Mouse (Mus musculus) limb, embryonic 11.5 days (tissue): ENCODE data around the gene Resf1. TPM values are rescaled to one million over a fixed set of nuclear protein-coding genes. Genes with fewer than 3 reads are reported as not detected.
"Not testable (repeated sequence)": the region's sequence is repeated elsewhere in the genome, so short reads cannot be mapped to it uniquely, and the experiment has no call there.

Experiments used
- ATAC-seq: fragments of 200-750 bp; cut with Nextera tagmentation; 2 replicates; pipeline ENCODE4 v1.8.0; 2017; ENCODE audit warnings: low read depth; ENCODE audit not compliant: insufficient number of reproducible peaks, low FRiP score, low TSS enrichment
- DNase-seq: peaks from one replicate; pipeline ENCODE4 v3.0.0-alpha.2; 2015; ENCODE audit warnings: low spot score
- H3K27ac ChIP-seq: fragments of 300-500 bp; sonication (generic); replicated peaks from 2 replicates; pipeline ENCODE4 v1.5.1; 2014; ENCODE audit warnings: low read depth, mild to moderate bottlenecking, low read length
- H3K27me3 ChIP-seq: fragments of 300-500 bp; sonication (generic); 2 replicates; pipeline ENCODE4 v1.6.1; 2014; ENCODE audit warnings: mild to moderate bottlenecking, low read length, mixed read lengths; ENCODE audit not compliant: control insufficient read depth, insufficient read depth
- H3K36me3 ChIP-seq: fragments of 300-500 bp; sonication (generic); 2 replicates; pipeline ENCODE4 v1.6.1; 2014; ENCODE audit warnings: mild to moderate bottlenecking, low read length, moderate library complexity, mixed read lengths; ENCODE audit not compliant: control insufficient read depth, insufficient read depth
- H3K4me1 ChIP-seq: fragments of 300-500 bp; sonication (generic); 2 replicates; pipeline ENCODE4 v1.6.1; 2014; ENCODE audit warnings: low read length, mixed read lengths; ENCODE audit not compliant: control insufficient read depth, insufficient read depth
- H3K4me2 ChIP-seq: fragments of 300-500 bp; sonication (generic); 2 replicates; pipeline ENCODE4 v1.6.1; 2014; ENCODE audit warnings: low read depth, mild to moderate bottlenecking, moderate library complexity; ENCODE audit not compliant: severe bottlenecking
- H3K4me3 ChIP-seq: fragments of 300-500 bp; sonication (generic); 2 replicates; pipeline ENCODE4 v1.5.1; 2014; ENCODE audit warnings: low read depth, low read length
- H3K9ac ChIP-seq: fragments of 300-500 bp; sonication (generic); 2 replicates; pipeline ENCODE4 v1.6.1; 2014; ENCODE audit warnings: mild to moderate bottlenecking, low read length
- H3K9me3 ChIP-seq: fragments of 300-500 bp; sonication (generic); 2 replicates; pipeline ENCODE4 v1.6.1; 2016; ENCODE audit warnings: low read length; ENCODE audit not compliant: control insufficient read depth
- WGBS: fragments of 180-500 bp; shearing (Covaris S2); extraction: QIAGEN DNeasy Blood & Tissue Kit; methylation state at CpG from one replicate; pipeline ENCODE4 v1.1.7; 2014; 5-methylcytosine and 5-hydroxymethylcytosine counted together
- polyA plus RNA-seq: library from polyadenylated mRNA; unstranded; fragments of >200 nt; fragmentation: Nextera tagmentation; extraction: Ambion mirVana; gene quantifications from 2 replicates; pipeline ENCODE4 v1.2.1, GENCODE M21; 2014

Gene Resf1
- 60.4 and 61.7 TPM in 2 replicates for polyA plus RNA-seq

DNA sequence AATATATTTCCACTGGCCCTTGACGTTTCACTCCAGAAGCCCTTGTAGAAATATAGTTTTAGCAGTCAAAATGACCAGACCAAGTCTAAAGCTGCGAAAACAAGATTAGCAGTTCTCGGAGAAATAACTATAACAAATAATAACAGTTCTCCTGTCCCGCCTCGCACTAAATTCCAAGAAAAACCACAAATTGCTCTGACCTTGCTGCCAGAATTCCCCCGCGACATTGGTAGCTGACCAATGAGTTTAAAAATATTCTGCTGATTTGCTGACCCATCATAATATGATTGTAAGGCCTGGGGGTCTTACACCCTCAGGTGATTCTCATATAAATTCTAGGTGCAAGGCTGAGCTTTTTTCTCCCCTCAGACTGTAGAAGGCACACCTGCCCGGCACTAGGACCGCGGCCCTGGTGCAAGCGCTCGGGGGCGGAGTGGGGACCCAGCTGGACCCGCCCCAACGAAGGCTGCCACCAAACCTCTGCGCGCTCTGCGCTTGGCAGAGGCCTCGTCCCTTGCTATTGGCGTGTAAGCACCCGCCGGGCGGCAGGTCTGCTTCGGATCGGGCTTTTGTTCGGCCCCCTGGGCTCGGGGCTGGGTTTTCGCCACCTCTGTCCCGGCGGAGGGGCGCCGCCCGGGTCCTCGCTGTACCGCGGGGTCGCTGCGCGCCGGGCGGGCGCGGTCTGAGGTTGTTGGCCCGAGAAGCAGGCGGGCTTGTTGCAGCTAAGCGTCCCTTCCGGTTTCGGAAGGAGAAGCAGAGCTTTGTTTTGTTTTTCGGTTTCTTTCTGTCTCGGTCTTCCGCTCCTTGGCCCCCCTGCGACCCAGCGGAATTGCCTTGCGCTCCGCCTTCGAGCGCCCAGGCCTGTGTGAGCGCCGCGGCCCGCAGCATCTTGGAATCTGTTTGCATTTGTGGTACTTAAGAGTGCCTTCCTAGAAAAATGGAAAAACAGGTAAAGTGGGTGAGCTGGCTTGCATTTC lies at the start of gene Resf1:
Resf1 (plus strand) TSS at position 459 of the 977 bp plus-strand sequence.
- Histone ChIP-seq H3K27me3 (no peaks in the 10 kb centered on the region), H3K4me2 (peak within 1 kb of the TSS; percentile 43), H3K9me3 (no peaks in the 10 kb centered on the region), H3K36me3 (peaks cover 2% of the 10 kb centered on the region; the same call in 1 of the 2 replicates), H3K27ac (peak within 1 kb of the TSS; percentile 98), H3K4me3 (peak within 1 kb of the TSS; percentile 71), H3K9ac (peak within 1 kb of the TSS; percentile 98), H3K4me1 (peaks cover 2% of the 10 kb centered on the region; the same call in 1 of the 2 replicates)
- 6% methylated on average over 61 of the region's 61 CpGs for WGBS
- DNase-seq (peak; percentile 91), ATAC-seq (peak; percentile 99)

GRCm38 (mm10) chr6:149260801-149261239 lies 48.4 kb upstream of the Resf1 start:
- Histone ChIP-seq H3K4me1 (no peaks in the 10 kb centered on the region), H3K9ac (no peak overlapping the region), H3K9me3 (no peaks in the 10 kb centered on the region), H3K36me3 (no peaks in the 10 kb centered on the region), H3K27me3 (no peaks in the 10 kb centered on the region), H3K4me2 (no peak overlapping the region), H3K27ac (no peak overlapping the region), H3K4me3 (no peak overlapping the region)
- DNase-seq (peak; percentile 9), ATAC-seq (no peak)
- 81% methylated on average over 3 of the region's 3 CpGs for WGBS

DNA sequence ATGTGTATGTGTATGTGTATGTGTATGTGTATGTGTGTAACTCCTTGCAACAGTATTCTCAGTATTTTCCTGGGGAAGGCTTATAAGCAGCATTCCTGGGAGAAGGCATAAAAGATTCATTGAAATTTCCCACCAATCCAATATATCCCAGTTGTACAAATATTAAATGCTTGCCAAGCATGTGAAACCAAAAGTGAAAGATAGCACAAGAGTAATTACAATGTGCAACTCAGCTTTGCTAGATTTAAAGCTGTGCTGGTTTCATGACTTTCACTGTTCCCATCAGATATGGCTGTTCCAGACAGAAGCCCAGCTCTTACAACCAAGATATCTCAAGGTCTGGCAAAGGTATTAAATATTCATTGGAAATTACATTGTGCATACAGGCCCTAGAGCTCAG lies 41.3 kb upstream of the Resf1 start:
- no peaks in the 10 kb centered on the region for H3K9me3 ChIP-seq
- no peak overlapping the region for H3K9ac ChIP-seq
- no peak overlapping the region for H3K4me3 ChIP-seq
- DNase-seq (no peak), ATAC-seq (no peak)
- no peaks in the 10 kb centered on the region for H3K4me1 ChIP-seq
- H3K27ac ChIP-seq = no peak overlapping the region
- H3K27me3 ChIP-seq = no peaks in the 10 kb centered on the region
- H3K36me3 ChIP-seq = no peaks in the 10 kb centered on the region
- no peak overlapping the region for H3K4me2 ChIP-seq

DNA sequence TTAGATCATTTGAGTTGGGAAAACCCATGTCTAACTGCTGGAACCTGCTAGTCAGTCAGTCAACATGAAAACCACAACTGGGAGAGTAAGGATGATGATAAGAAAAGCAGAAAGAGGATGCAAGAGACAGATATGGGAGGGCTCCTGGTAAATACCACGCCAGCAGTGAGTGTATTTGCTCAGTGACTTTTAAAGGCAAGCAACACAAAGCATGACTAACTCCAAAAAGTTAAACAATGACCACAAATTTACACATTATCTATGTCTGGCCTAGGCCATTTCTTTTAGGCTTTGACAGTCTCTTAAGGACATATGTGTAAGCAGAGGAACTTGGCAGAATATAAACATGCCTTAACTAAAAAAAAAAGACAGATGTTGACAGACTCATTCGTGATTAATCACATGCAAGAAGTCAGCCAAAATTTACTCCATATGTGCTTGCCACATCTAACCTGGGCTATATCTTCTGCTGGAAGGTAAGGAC lies 30.9 kb upstream of the Resf1 start:
- WGBS = 70% methylated on average over 2 of the region's 2 CpGs
- DNase-seq (no peak), ATAC-seq (no peak)
- H3K27me3 ChIP-seq = no peaks in the 10 kb centered on the region
- no peaks in the 10 kb centered on the region for H3K4me1 ChIP-seq
- H3K4me3 ChIP-seq = no peak overlapping the region
- no peak overlapping the region for H3K9ac ChIP-seq
- no peaks in the 10 kb centered on the region for H3K36me3 ChIP-seq
- no peak overlapping the region for H3K27ac ChIP-seq
- no peaks in the 10 kb centered on the region for H3K9me3 ChIP-seq
- no peak overlapping the region for H3K4me2 ChIP-seq

GRCm38 (mm10) chr6:149278866-149279265 lies 30.3 kb upstream of the Resf1 start:
- Histone ChIP-seq H3K27me3 (no peaks in the 10 kb centered on the region), H3K9ac (no peak overlapping the region), H3K4me3 (no peak overlapping the region), H3K27ac (no peak overlapping the region), H3K36me3 (no peaks in the 10 kb centered on the region), H3K4me1 (no peaks in the 10 kb centered on the region), H3K4me2 (no peak overlapping the region), H3K9me3 (no peaks in the 10 kb centered on the region)
- ATAC-seq = no peak
- DNase-seq = no peak
- WGBS = 77% methylated on average over 1 of the region's 1 CpGs

DNA sequence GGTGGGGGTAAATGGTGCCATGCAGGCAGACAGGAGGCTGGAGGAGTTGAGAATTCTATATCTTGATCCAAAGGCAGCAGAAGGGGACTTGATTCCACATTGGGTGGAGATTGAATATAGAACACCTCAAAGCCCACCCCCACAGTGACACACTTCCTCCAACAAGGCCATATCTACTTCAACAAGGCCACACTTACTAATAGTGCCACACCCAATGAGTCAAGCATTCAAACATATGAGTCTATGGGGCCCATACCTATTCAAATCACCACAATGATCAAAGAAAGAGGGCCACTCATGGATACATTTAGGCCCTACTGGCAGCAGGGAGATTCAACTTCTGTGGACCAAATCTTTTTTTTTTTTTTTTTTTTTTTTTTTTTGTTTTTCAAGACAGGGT lies 28.7 kb upstream of the Resf1 start:
- H3K27ac ChIP-seq = no peak overlapping the region
- H3K36me3 ChIP-seq = no peaks in the 10 kb centered on the region
- H3K4me1 ChIP-seq = no peaks in the 10 kb centered on the region
- DNase-seq (peak; percentile 4), ATAC-seq (no peak)
- no peaks in the 10 kb centered on the region for H3K27me3 ChIP-seq
- no peak overlapping the region for H3K9ac ChIP-seq
- no peak overlapping the region for H3K4me2 ChIP-seq
- no peak overlapping the region for H3K4me3 ChIP-seq
- H3K9me3 ChIP-seq = no peaks in the 10 kb centered on the region

DNA sequence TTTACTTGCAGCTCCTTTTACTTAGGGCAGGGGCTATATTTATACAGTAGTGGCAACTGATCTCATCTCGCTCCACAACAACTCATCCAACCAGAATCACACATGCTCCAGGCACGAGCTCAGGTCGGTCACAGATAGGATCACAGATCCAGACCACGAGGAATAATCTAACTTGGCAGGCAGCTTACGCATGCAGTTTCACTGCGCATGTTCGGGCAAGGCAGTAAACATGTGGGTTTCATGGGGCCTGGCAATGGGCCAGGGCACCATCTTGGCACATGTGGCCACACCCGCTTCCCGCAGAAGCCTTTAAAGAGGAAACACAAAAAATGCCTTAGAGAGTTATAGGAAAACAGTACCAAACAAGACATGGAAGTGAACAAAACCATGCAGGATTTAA lies 21.0 kb upstream of the Resf1 start:
- not testable (repeated sequence) for H3K9ac ChIP-seq, H3K4me3 ChIP-seq, DNase-seq, H3K27me3 ChIP-seq, H3K36me3 ChIP-seq, ATAC-seq, H3K27ac ChIP-seq, H3K4me2 ChIP-seq, H3K4me1 ChIP-seq, H3K9me3 ChIP-seq
- WGBS = 96% methylated on average over 9 of the region's 9 CpGs

- H3K4me1 ChIP-seq, H3K4me2 ChIP-seq, ATAC-seq, H3K27me3 ChIP-seq, DNase-seq, H3K9me3 ChIP-seq, H3K4me3 ChIP-seq, H3K9ac ChIP-seq, H3K36me3 ChIP-seq, H3K27ac ChIP-seq: not testable (repeated sequence)
Measured at GRCm38 (mm10) chr6:149303231-149303630, 6.0 kb upstream of the Resf1 start.
